Mouse (Mus musculus) gastrocnemius, postnatal 10 days (tissue): ENCODE measurements around the gene Bdnf. TPM values are rescaled to one million over a fixed set of nuclear protein-coding genes. Genes with fewer than 3 reads are reported as not detected.

Source experiments
- DNase-seq: peaks from one replicate; pipeline ENCODE4 v3.0.0; 2021; ENCODE audit warnings: mixed read lengths
- long read RNA-seq, 2 experiments: library from polyadenylated mRNA; stranded (forward); transcript quantifications; one replicate each; pipeline ENCODE4 v2.0.0; 2021
- total RNA-seq, 2 experiments: library from RNA; stranded (reverse); gene quantifications; 2 replicates each; pipeline ENCODE4 v1.2.3; 2021

Bdnf gene
- under 1 TPM; 0.23 to 0.47 TPM for total RNA-seq
- long read RNA-seq, experiment 1 = 0 reads
- long read RNA-seq, experiment 2 = 0 reads

DNA sequence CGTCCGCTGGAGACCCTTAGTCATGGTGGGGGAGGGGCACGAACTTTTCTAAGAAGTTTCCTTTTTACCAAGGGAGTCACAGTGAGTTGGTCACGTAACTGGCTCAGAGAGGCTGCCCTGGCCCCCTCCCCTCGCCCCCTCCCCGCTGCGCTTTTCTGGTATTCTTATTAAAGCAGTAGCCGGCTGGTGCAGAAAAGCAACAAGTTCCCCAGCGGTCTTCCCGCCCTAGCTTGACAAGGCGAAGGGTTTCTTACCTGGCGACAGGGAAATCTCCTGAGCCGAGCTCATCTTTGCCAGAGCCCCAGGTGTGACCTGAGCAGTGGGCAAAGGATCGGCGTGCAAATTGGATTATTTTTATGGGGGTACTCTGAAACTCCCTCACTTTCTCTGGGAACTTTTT lies at the start of gene Bdnf:
TSS of gene Bdnf (plus strand) at position 169 of the 400 bp plus-strand sequence.
- DNase-seq = no peak

DNA sequence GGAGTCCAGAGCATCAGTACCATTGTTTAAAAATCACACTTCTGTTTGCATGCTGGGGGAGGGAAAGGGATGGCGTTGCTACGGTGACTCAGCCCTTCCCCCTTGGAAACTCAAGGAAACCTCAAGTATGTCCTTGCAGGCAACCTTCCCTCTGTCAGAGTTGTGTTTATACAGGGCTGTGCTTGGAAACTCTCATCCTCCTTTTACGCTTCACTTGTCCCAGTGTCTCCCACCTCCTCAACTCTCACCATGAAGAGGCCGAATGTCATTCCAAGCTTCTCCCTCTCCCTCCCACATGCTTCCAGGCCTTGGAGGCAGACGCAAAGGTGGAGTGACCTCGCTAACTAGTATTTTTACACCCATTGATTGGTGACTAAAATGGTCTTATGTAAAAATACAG lies 47.6 kb upstream of the Bdnf start:
- DNase-seq = no peak

DNA sequence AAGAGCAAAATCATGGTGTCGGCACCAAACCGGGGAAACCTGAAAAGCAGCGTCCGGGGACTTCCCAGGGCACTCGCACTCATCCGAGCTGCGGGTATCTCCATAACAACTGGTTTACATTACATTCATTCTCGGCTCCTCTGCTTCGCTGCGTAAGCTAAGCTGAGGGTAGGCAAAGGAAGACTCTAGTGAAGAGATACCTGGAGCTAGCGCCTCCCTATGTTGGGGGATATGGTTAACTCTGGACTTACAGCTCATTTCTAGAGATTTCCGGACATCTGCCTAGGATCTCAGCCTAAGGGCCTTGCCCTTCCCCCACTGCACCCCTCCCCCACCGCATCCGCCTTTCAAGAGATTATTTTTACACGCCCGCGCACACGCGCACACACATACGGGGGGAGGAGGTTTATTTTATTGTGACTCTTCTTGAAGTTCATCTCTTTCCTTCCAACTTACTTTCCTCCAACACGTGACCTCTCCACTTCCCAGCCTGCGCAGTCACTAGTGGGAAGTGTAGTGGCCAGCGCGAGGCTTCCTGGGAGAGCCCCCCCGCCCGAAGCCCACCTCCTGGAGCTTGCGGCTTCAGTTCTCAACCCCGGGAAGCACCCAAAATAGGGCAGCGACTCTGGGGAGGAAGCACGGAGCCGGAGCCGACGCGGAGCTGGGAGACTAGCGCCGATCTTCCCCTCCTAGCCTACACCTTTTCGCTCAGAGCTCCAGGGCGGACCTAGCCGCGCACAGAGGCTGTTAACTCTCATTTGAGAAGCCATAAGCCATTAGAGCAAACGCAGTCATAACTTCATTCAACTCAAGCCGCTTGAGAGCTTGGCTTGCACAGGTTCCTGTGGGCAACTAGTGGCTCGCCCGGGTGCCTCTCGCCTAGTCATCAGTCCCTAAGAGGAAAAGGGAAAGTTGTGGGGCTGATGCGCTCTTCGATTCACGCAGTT lies 718 bp upstream of the Bdnf start:
- DNase-seq = no peak

DNA sequence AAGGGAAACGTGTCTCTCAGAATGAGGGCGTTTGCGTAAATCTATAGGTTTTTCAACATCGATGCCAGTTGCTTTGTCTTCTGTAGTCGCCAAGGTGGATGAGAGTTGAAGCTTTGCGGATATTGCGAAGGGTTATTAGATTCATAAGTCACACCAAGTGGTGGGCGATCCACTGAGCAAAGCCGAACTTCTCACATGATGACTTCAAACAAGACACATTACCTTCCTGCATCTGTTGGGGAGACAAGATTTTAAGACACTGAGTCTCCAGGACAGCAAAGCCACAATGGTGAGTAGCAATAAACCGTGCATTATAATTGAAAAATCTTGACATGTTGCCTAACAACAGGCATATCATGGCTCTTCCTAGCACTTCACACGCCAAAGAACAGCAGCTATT lies 551 bp downstream of the Bdnf start:
- DNase-seq = no peak

DNA sequence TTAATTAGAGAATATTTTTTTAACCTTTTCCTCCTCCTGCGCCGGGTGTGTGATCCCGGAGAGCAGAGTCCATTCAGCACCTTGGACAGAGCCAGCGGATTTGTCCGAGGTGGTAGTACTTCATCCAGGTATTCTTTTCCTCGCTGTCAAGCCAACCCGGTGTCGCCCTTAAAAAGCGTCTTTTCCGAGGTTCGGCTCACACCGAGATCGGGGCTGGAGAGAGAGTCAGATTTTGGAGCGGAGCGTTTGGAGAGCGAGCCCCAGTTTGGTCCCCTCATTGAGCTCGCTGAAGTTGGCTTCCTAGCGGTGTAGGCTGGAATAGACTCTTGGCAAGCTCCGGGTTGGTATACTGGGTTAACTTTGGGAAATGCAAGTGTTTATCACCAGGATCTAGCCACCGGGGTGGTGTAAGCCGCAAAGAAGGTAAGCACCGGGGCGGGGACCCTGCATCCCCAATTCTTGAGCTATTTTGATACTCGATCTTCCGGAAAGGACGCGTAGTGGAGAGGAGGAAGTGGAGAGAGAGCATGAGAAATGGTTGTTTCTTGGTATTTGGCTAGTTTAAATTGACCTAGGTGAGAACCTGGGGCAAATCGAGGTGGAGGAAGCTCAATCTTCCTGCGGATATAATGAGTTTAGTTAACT lies 1.6 kb downstream of the Bdnf start:
- DNase-seq = peak; percentile 53

DNA sequence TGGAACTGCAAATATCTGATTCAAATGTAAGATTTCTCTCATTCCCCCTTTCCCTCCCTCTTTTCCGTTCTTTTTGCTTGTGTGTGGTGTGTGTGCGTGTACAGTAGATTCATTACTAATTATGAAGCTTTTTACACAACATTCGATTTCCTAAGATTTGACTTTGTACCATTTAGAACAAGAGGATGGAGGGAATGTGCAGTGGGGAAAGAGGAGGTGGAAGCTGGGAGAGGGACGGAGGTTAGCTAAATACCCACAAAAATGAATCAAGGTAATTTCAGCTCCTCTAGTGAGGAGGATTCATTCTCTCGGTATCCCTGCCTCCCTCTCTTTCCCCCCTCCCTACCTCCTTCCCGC lies 2.1 kb downstream of the Bdnf start:
- DNase-seq = no peak

- peak; percentile 6 for DNase-seq
These were observed 3.0 kb downstream of the Bdnf start for GRCm38 (mm10) chr2:109677221-109678089.

DNA sequence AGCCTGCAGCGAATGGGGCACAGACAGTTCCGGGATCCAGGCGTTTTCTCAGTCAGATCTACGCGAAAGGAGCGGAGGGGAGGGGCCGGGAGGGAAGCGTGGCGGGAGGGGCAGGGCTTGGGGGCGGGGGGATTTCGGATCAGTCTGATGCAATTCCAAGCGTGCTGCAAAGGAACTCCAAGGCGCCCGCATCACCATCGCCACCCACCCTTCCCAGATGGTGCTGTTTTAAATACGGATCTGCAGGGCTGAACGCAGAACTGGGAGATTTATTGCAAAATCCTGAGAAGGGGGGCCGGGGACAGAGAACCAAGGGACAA lies 3.5 kb downstream of the Bdnf start:
- DNase-seq = peak; percentile 6

GRCm38 (mm10) chr2:109678454-109678853 lies 4.0 kb downstream of the Bdnf start:
- DNase-seq = no peak

GRCm38 (mm10) chr2:109679446-109679845 lies 4.9 kb downstream of the Bdnf start:
- DNase-seq = no peak

- no peak for DNase-seq
These were observed 6.6 kb downstream of the Bdnf start for GRCm38 (mm10) chr2:109681071-109681470.

- no peak for DNase-seq
These were observed 14.2 kb downstream of the Bdnf start for GRCm38 (mm10) chr2:109688661-109689060.

GRCm38 (mm10) chr2:109692266-109693177 lies 18.0 kb downstream of the Bdnf start:
- no peak for DNase-seq

- DNase-seq = peak; percentile 50
These were observed 18.9 kb downstream of the Bdnf start for GRCm38 (mm10) chr2:109693178-109694115.

DNA sequence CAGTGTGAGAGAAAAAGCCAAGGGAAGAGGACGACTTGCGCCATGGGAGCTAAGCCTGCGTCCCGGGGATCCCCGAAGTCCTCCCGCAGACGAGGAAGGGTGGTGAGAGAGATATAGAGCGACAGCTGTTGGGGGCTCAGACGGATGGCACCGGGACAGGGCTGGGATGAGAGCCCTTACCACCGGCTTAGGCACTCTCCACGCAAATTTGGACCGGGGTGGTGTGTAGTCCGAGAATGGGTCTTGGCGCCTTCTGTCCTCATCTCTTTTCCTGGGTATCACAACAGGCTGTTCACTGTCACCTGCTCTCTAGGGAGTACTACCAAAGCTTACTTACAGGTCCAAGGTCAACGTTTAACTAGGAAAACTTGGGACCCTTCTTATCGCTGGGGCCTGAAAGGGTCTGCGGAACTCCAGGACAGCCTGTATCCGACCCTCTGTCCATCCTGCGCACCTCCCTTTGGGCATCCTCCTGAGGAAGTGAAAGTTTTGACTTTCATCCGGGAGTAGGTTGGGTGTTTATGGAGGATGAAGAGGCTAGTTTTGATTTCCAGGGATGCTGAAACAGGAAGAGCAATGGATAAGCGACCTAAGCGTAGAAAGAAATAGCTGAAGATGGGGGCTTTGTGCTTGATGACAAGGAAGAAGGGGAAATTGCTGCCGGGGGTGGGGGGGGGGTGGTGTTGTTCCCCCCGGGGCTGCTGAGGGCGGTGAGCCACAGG lies 19.8 kb downstream of the Bdnf start:
- DNase-seq = no peak

- peak; percentile 72 for DNase-seq
These were observed 20.3 kb downstream of the Bdnf start for GRCm38 (mm10) chr2:109694838-109695225.

DNA sequence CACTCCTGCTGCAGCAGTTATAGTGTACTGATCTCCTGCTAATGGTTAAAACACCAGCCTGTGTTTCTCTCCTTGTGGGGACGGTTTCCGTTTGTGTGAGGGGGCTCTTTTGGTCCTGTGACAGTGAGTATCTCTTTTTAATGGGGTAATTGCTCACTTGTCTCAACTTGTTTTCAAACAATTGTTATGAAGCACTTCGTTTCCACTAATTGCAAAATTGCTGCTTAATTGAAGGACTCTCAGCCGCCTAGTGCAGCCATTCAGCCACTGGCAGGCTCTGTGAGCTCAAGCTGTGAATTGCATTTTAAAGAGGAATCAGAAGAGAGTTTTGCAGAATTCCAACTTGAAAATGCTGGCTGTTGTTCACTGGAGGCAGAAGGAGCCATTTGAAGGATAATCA lies 22.7 kb downstream of the Bdnf start:
- no peak for DNase-seq

DNA sequence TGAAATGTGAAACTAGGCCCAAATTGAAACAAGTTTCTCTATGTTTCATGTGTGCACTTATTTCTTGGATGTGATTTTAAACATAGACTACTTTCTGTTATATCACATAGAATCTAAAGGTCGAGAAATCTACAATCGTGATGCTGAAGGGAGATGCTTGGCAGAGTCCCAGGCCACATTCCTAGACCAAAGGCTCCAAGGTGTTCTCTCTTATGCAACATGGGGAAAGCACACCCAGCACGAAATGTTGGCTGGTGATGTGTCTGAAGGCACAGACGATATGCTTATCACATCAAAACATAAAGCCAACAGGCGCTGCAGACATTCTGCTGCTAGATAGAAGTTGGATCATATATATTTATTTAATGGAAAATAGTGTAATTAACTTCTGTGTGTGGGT lies 25.8 kb downstream of the Bdnf start:
- DNase-seq = no peak

DNA sequence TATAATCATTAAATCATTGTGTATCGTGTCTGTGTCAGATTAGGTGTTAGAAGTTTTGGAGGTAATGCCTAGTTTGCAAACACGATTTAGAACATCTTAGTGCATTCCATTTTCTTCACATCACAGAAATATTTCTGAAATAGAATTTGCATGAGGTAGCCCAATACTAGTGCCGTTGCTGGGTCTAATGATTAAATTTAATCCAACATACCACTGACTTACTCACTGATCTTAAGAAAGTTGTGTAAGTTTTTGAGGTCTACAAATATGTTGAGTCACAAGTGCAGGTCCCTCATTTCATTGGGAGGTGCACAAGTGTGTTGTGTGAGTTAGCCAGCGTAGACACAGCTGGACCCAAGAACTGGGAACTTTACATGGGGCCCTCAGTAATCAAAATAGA lies 29.1 kb downstream of the Bdnf start:
- no peak for DNase-seq

GRCm38 (mm10) chr2:109704053-109704452 lies 29.6 kb downstream of the Bdnf start:
- DNase-seq = no peak
